Mouse (Mus musculus) limb, embryonic 11.5 days (tissue): ENCODE data around the gene Prim2. TPM values are rescaled to one million over a fixed set of nuclear protein-coding genes. Genes with fewer than 3 reads are reported as not detected.

Source experiments
- polyA plus RNA-seq: library from polyadenylated mRNA; unstranded; fragments of >200 nt; fragmentation: Nextera tagmentation; extraction: Ambion mirVana; gene quantifications from 2 replicates; pipeline ENCODE4 v1.2.1, GENCODE M21; 2014

Prim2 gene
- polyA plus RNA-seq, 1 experiment from 2014 or later: 50.5 TPM

Other genes starting within 250 kb of the Prim2 start
- gene Rab23, start 50.1 kb upstream of the Prim2 start, polyA plus RNA-seq: 27.1 and 35.6 TPM in 2 replicates
- 58.3 and 59.5 TPM in 2 replicates for gene Bag2, start 88.0 kb upstream of the Prim2 start, polyA plus RNA-seq
- gene Zfp451, start 144.8 kb upstream of the Prim2 start, polyA plus RNA-seq: 39.9 and 42.7 TPM in 2 replicates
- gene Bend6, start 238.0 kb upstream of the Prim2 start, polyA plus RNA-seq: 0.78 and 1.5 TPM in 2 replicates
- gene Dst, start 238.4 kb upstream of the Prim2 start, polyA plus RNA-seq: 14.7 and 18.6 TPM in 2 replicates